Mouse (Mus musculus): ENCODE measurements at regions not wholly inside any gene's neighbourhood (a gene's known extent, or its start where the extent isn't known, plus 50 kb on each side); places are given as distances from the start of the nearest gene placed in this dataset.

- intact Hi-C loops (cut with DNase I) = no loop called here
- DNase-seq = no peak
These were observed 55.1 kb upstream of the Fam222a start for GRCm38 (mm10) chr5:114512756-114513155.

- intact Hi-C loops (cut with DNase I) = no loop called here
- no peak for DNase-seq
These were observed 53.8 kb upstream of the Fam222a start for GRCm38 (mm10) chr5:114513911-114514457.

GRCm38 (mm10) chr5:114517010-114517409 is 50.8 kb upstream of the Fam222a start:
- no peak for DNase-seq
- intact Hi-C loops (cut with DNase I) = loop anchor here (5.0 kb wide), 1 partner anchor 50 kb away; no protein-coding TSS in a partner anchor

GRCm38 (mm10) chr5:114518012-114518411 is 49.8 kb upstream of the Fam222a start:
- intact Hi-C loops (cut with DNase I) = loop anchor here (5.0 kb wide), 1 partner anchor 51 kb away; no protein-coding TSS in a partner anchor
- DNase-seq = no peak
